Mouse (Mus musculus) kidney, embryonic 16.5 days (tissue): ENCODE measurements around the gene Fbrsl1. TPM values are rescaled to one million over a fixed set of nuclear protein-coding genes. Genes with fewer than 3 reads are reported as not detected.

Experiments
- ATAC-seq: fragments of 200-750 bp; cut with Nextera tagmentation; 2 replicates; pipeline ENCODE4 v1.8.0; 2017; ENCODE audit warnings: moderate TSS enrichment; ENCODE audit not compliant: low FRiP score, low TSS enrichment
- H3K27ac ChIP-seq: fragments of 300-500 bp; sonication (generic); 2 replicates; pipeline ENCODE4 v1.5.1; 2014; ENCODE audit warnings: low read length
- H3K27me3 ChIP-seq: fragments of 300-500 bp; sonication (generic); 2 replicates; pipeline ENCODE4 v1.6.1; 2014; ENCODE audit warnings: low read length, control low read depth, mixed read lengths; ENCODE audit not compliant: insufficient read depth
- H3K36me3 ChIP-seq: fragments of 300-500 bp; sonication (generic); 2 replicates; pipeline ENCODE4 v1.6.1; 2014; ENCODE audit warnings: low read length, control low read depth, mixed read lengths; ENCODE audit not compliant: insufficient read depth
- H3K4me1 ChIP-seq: fragments of 300-500 bp; sonication (generic); 2 replicates; pipeline ENCODE4 v1.6.1; 2014; ENCODE audit warnings: low read length, control low read depth, mixed read lengths; ENCODE audit not compliant: insufficient read depth
- H3K4me2 ChIP-seq: fragments of 300-500 bp; sonication (generic); replicated peaks from 2 replicates; pipeline ENCODE4 v1.6.1; 2014; ENCODE audit warnings: low read depth, low read length
- H3K4me3 ChIP-seq: fragments of 300-500 bp; sonication (generic); 2 replicates; pipeline ENCODE4 v1.5.1; 2014; ENCODE audit warnings: mild to moderate bottlenecking, low read length
- H3K9ac ChIP-seq: fragments of 300-500 bp; sonication (generic); replicated peaks from 2 replicates; pipeline ENCODE4 v1.6.1; 2014; ENCODE audit warnings: low read length
- H3K9me3 ChIP-seq: fragments of 300-500 bp; sonication (generic); 2 replicates; pipeline ENCODE4 v1.6.1; 2016; ENCODE audit warnings: low read length, control low read depth
- WGBS: fragments of 180-500 bp; shearing (Covaris S2); extraction: QIAGEN DNeasy Blood & Tissue Kit; methylation state at CpG from one replicate; pipeline ENCODE4 v1.1.7; 2014; 5-methylcytosine and 5-hydroxymethylcytosine counted together
- polyA plus RNA-seq: library from polyadenylated mRNA; unstranded; fragments of >200 nt; fragmentation: Nextera tagmentation; extraction: Ambion mirVana; gene quantifications from 2 replicates; pipeline ENCODE4 v1.2.1, GENCODE M21; 2015

Gene Fbrsl1
- polyA plus RNA-seq, 1 experiment from 2014 or later = 9.8 TPM

- Histone ChIP-seq H3K9ac (no peak overlapping the region), H3K27me3 (no peaks in the 10 kb centered on the region), H3K36me3 (no peaks in the 10 kb centered on the region), H3K27ac (no peak overlapping the region), H3K4me2 (no peak overlapping the region), H3K4me1 (no peaks in the 10 kb centered on the region), H3K4me3 (no peak overlapping the region), H3K9me3 (no peaks in the 10 kb centered on the region)
- WGBS = 57% methylated on average over 3 of the region's 3 CpGs
- ATAC-seq = no peak
Measured at GRCm38 (mm10) chr5:110403931-110404330, 44.4 kb downstream of the Fbrsl1 start.

DNA sequence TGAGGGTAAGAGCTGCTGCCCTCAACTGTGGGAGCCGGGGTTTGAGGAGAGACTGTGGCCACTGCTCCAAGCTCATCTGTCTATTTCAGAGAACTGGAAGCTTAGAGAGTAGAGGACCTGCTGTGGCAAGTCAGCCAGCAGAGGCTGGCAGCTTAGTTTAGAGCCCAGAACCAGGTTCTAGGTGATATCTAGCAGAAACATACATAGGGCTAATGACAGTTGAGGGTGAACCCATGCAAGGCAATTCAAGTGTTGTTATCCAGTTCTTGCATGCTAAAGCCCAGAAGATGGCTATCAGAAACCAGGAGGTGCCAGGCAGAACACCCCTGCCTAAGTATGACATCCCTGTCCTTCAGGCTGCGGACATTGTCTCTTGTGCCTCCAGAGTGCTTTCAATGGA, 45.7 kb downstream of the Fbrsl1 start:
- 94% methylated on average over 2 of the region's 2 CpGs for WGBS

DNA sequence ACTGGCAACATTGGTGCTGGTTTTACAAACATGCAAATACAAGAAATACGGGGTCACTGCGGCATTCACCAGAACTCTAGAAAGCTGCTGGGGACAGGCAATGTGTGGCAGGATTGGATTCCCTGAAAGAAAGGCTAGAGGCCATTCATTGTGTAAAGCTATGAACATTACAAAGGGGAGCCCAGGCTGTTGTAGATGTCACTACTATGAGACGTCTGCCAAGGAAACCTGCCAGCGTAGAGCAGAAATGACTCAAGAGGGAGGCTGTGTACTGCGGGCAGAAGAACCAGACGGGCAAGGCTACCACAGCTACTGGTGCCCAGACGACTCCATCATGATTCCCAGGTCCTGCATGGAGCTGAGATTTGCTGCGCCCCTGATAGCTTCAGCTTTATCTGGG, 47.2 kb downstream of the Fbrsl1 start:
- no peaks in the 10 kb centered on the region for H3K9me3 ChIP-seq
- no peak for ATAC-seq
- H3K9ac ChIP-seq = no peak overlapping the region
- H3K27me3 ChIP-seq = no peaks in the 10 kb centered on the region
- H3K36me3 ChIP-seq = no peaks in the 10 kb centered on the region
- no peak overlapping the region for H3K27ac ChIP-seq
- WGBS = 88% methylated on average over 8 of the region's 8 CpGs
- H3K4me1 ChIP-seq = no peaks in the 10 kb centered on the region
- H3K4me3 ChIP-seq = no peak overlapping the region
- H3K4me2 ChIP-seq = no peak overlapping the region

More for the DNA sequence above, 45.7 kb downstream of the Fbrsl1 start:
- Histone ChIP-seq H3K36me3 (no peaks in the 10 kb centered on the region), H3K4me3 (no peak overlapping the region), H3K27ac (no peak overlapping the region), H3K27me3 (no peaks in the 10 kb centered on the region), H3K9me3 (no peaks in the 10 kb centered on the region), H3K4me1 (no peaks in the 10 kb centered on the region), H3K4me2 (no peak overlapping the region), H3K9ac (no peak overlapping the region)
- ATAC-seq = no peak

GRCm38 (mm10) chr5:110395006-110395661, 53.2 kb downstream of the Fbrsl1 start:
- WGBS = 77% methylated on average over 5 of the region's 5 CpGs
- Histone ChIP-seq H3K9me3 (no peaks in the 10 kb centered on the region), H3K36me3 (no peaks in the 10 kb centered on the region), H3K4me2 (no peak overlapping the region), H3K4me1 (no peaks in the 10 kb centered on the region), H3K27me3 (no peaks in the 10 kb centered on the region), H3K4me3 (no peak overlapping the region), H3K27ac (no peak overlapping the region), H3K9ac (no peak overlapping the region)
- ATAC-seq = no peak

- Histone ChIP-seq H3K4me3 (no peak overlapping the region), H3K4me1 (no peaks in the 10 kb centered on the region; the same call in 1 of the 2 replicates), H3K9me3 (no peaks in the 10 kb centered on the region), H3K4me2 (no peak overlapping the region), H3K36me3 (no peaks in the 10 kb centered on the region), H3K9ac (no peak overlapping the region), H3K27ac (no peak overlapping the region), H3K27me3 (no peaks in the 10 kb centered on the region)
- no peak for ATAC-seq
- WGBS = 57% methylated on average over 5 of the region's 5 CpGs
Measured at GRCm38 (mm10) chr5:110392727-110393126, 55.6 kb downstream of the Fbrsl1 start.

- Histone ChIP-seq H3K27me3 (0 out of 2 replicates have a peak, but pooled peaks cover 3% of the 10 kb centered on the region), H3K4me2 (no peak overlapping the region), H3K9ac (no peak overlapping the region), H3K9me3 (no peaks in the 10 kb centered on the region), H3K4me1 (peaks cover 14% of the 10 kb centered on the region), H3K27ac (peak overlapping the region; percentile 35; the same call in 1 of the 2 replicates), H3K36me3 (no peaks in the 10 kb centered on the region), H3K4me3 (no peak overlapping the region)
- ATAC-seq = no peak
- 71% methylated on average over 4 of the region's 4 CpGs for WGBS
Measured at GRCm38 (mm10) chr5:110390631-110391030, 57.7 kb downstream of the Fbrsl1 start.

DNA sequence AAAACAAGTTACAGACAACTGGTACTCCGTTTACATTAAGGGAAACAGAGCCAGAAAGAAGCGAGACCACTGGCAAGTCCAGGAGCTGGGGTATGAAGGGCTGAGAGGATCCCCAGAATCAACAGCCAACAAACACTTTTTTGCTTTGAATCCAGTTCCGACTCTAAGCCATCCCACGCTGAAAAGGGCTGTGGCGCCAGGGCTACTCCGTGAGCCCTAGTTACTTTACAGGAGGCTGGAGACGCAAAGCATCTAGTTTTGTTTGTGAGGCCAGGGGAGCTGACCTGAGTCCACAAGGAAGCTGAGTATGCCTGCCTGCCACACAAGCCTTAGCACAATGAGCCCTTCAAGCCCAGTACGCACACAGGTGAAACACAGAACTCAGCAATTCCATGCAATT, 61.0 kb downstream of the Fbrsl1 start:
- Histone ChIP-seq H3K27me3 (0 out of 2 replicates have a peak, but pooled peaks cover 3% of the 10 kb centered on the region), H3K9me3 (no peaks in the 10 kb centered on the region), H3K9ac (peak overlapping the region; percentile 72), H3K4me3 (peak overlapping the region; percentile 72), H3K4me1 (peaks cover 14% of the 10 kb centered on the region), H3K4me2 (peak overlapping the region; percentile 77), H3K27ac (no peak overlapping the region), H3K36me3 (no peaks in the 10 kb centered on the region)
- ATAC-seq = no peak
- whole genome bisulfite sequencing = 9% methylated on average over 8 of the region's 8 CpGs

GRCm38 (mm10) chr5:110386371-110387330, 61.7 kb downstream of the Fbrsl1 start:
- no peak overlapping the region; the same call in 1 of the 2 replicates for H3K27ac ChIP-seq
- H3K27me3 ChIP-seq = 0 out of 2 replicates have a peak, but pooled peaks cover 3% of the 10 kb centered on the region
- peak overlapping the region; percentile 72 for H3K9ac ChIP-seq
- H3K36me3 ChIP-seq = no peaks in the 10 kb centered on the region
- no peaks in the 10 kb centered on the region for H3K9me3 ChIP-seq
- peaks cover 14% of the 10 kb centered on the region for H3K4me1 ChIP-seq
- H3K4me2 ChIP-seq = peak overlapping the region; percentile 77
- ATAC-seq = peak; percentile 90
- under 1% methylated on average over 86 of the region's 90 CpGs for WGBS
- peak overlapping the region; percentile 72 for H3K4me3 ChIP-seq

GRCm38 (mm10) chr5:110385263-110385662, 63.0 kb downstream of the Fbrsl1 start:
- Histone ChIP-seq H3K9me3 (no peaks in the 10 kb centered on the region), H3K36me3 (no peaks in the 10 kb centered on the region), H3K4me1 (peaks cover 14% of the 10 kb centered on the region), H3K4me3 (no peak overlapping the region), H3K27me3 (0 out of 2 replicates have a peak, but pooled peaks cover 3% of the 10 kb centered on the region), H3K4me2 (peak overlapping the region; percentile 77; the same call in 1 of the 2 replicates), H3K9ac (no peak overlapping the region), H3K27ac (no peak overlapping the region)
- no peak for ATAC-seq
- 60% methylated on average over 4 of the region's 4 CpGs for WGBS
